Mouse (Mus musculus): Measurements from ENCODE around the gene Vmn1r165. TPM values are rescaled to one million over a fixed set of nuclear protein-coding genes. Genes with fewer than 3 reads are reported as not detected.

The Vmn1r165 gene
- not detected for polyA plus RNA-seq (2014; fragmentation: Illumina TruSeq; extraction: RNeasy Lipid Tissue Mini Kit (QIAGEN cat#74804); ENCODE audit: low read depth, low replicate concordance)

DNA sequence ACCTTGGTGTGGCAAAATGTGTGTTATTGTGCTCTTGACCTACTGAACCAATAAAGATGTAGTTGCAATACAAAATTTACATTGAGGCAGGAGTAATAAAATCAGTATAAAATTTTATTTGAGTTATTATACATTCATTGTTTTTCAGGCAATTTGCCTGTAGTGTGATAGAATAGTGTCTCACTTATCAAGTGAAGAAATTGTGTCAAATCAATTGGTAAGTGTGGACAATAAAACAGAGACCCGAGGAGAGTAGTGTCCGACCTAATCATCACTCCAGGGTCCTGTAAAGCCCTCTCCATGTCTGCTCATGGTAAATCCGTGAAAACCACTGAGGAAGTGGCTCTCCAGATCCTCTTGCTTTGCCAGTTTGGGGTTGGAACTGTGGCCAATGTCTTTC is at the start of gene Vmn1r165:
Vmn1r165 (plus strand) TSS at position 301 of the 400 bp plus-strand sequence.

DNA sequence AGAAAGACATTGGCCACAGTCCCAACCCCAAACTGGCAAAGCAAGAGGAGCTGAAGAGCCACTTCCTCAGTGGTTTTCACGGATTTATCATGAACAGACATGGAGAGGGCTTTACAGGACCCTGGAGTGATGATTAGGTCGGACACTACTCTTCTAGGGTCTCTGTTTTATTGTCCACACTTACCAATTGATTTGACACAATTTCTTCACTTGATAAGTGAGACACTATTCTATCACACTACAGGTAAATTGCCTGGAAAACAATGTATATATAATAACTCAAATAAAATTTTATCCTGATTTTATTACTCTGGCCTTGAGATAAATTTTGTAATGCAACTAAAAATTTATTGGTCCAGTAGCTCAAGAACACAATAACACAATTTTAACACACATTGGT is 34.5 kb downstream of the Vmn1r165 start, which contains the start of gene Vmn1r166:
Vmn1r166 (minus strand) TSS at position 101 of the 400 bp plus-strand sequence.

Other genes starting within 250 kb of the Vmn1r165 start
- not detected for gene Gm4214, start 232.7 kb upstream of the Vmn1r165 start, polyA plus RNA-seq (2014; fragmentation: Illumina TruSeq; extraction: RNeasy Lipid Tissue Mini Kit (QIAGEN cat#74804); ENCODE audit: low read depth, low replicate concordance)
- gene Gm4216, start 197.4 kb upstream of the Vmn1r165 start, polyA plus RNA-seq (2014; fragmentation: Illumina TruSeq; extraction: RNeasy Lipid Tissue Mini Kit (QIAGEN cat#74804); ENCODE audit: low read depth, low replicate concordance) = not detected
- not detected for gene Vmn1r163, start 161.8 kb upstream of the Vmn1r165 start, polyA plus RNA-seq (2014; fragmentation: Illumina TruSeq; extraction: RNeasy Lipid Tissue Mini Kit (QIAGEN cat#74804); ENCODE audit: low read depth, low replicate concordance)
- gene Gm8720, start 149.9 kb upstream of the Vmn1r165 start, polyA plus RNA-seq (2014; fragmentation: Illumina TruSeq; extraction: RNeasy Lipid Tissue Mini Kit (QIAGEN cat#74804); ENCODE audit: low read depth, low replicate concordance) = not detected
- not detected for gene Gm10662, start 72.9 kb upstream of the Vmn1r165 start, polyA plus RNA-seq (2014; fragmentation: Illumina TruSeq; extraction: RNeasy Lipid Tissue Mini Kit (QIAGEN cat#74804); ENCODE audit: low read depth, low replicate concordance)
- gene Vmn1r166, start 34.4 kb downstream of the Vmn1r165 start, polyA plus RNA-seq (2014; fragmentation: Illumina TruSeq; extraction: RNeasy Lipid Tissue Mini Kit (QIAGEN cat#74804); ENCODE audit: low read depth, low replicate concordance) = not detected
- gene Gm6902, start 61.6 kb downstream of the Vmn1r165 start, polyA plus RNA-seq (2014; fragmentation: Illumina TruSeq; extraction: RNeasy Lipid Tissue Mini Kit (QIAGEN cat#74804); ENCODE audit: low read depth, low replicate concordance) = not detected
- not detected for gene Nlrp4e, start 83.9 kb downstream of the Vmn1r165 start, polyA plus RNA-seq (2014; fragmentation: Illumina TruSeq; extraction: RNeasy Lipid Tissue Mini Kit (QIAGEN cat#74804); ENCODE audit: low read depth, low replicate concordance)
- not detected for gene Nlrp5, start 168.6 kb downstream of the Vmn1r165 start, polyA plus RNA-seq (2014; fragmentation: Illumina TruSeq; extraction: RNeasy Lipid Tissue Mini Kit (QIAGEN cat#74804); ENCODE audit: low read depth, low replicate concordance)